Mouse (Mus musculus) ovary, postnatal 10 days (tissue): ENCODE measurements around the gene Dpysl4.

ENCODE experiments used
- DNase-seq: peaks from one replicate; pipeline ENCODE4 v3.0.0; 2022; ENCODE audit warnings: low spot score

Dpysl4 gene

GRCm38 (mm10) chr7:139151116-139151515 lies 65.3 kb downstream of the Dpysl4 start:
- no peak for DNase-seq
